Mouse (Mus musculus): Measurements from ENCODE around the gene Msln. TPM values are rescaled to one million over a fixed set of nuclear protein-coding genes. Genes with fewer than 3 reads are reported as not detected.

Msln gene
- polyA plus RNA-seq, 1 experiment from 2014 or later = 9.4 TPM

- H3K4me3 ChIP-seq (ENCODE audit: low read depth, low read length) = no peak overlapping the region
- DNase-seq (ENCODE audit: low spot score) (no peak), ATAC-seq (ENCODE audit: low read depth) (no peak)
- 78% methylated on average over 6 of the region's 6 CpGs for WGBS
- no peaks in the 10 kb centered on the region for H3K9me3 ChIP-seq (ENCODE audit: control insufficient read depth, low read length)
- H3K4me1 ChIP-seq (ENCODE audit: control insufficient read depth, insufficient read depth, low read length) = peaks cover 14% of the 10 kb centered on the region
- no peak overlapping the region for H3K4me2 ChIP-seq (ENCODE audit: low read depth, low read length)
- no peaks in the 10 kb centered on the region for H3K27me3 ChIP-seq (replicated peaks; ENCODE audit: control insufficient read depth, insufficient read depth, low read length)
- H3K27ac ChIP-seq (replicated peaks; ENCODE audit: low read depth, low read length) = no peak overlapping the region
- H3K9ac ChIP-seq (ENCODE audit: low read depth, low read length) = no peak overlapping the region
- peaks cover 50% of the 10 kb centered on the region for H3K36me3 ChIP-seq (ENCODE audit: control insufficient read depth, insufficient read depth, low read length)
Measured at GRCm38 (mm10) chr17:25781339-25781738, 27.2 kb upstream of the Msln start.

- Histone ChIP-seq H3K36me3 (ENCODE audit: control insufficient read depth, insufficient read depth, low read length) (peaks cover 38% of the 10 kb centered on the region), H3K4me1 (ENCODE audit: control insufficient read depth, insufficient read depth, low read length) (0 out of 2 replicates have a peak, but pooled peaks cover 3% of the 10 kb centered on the region), H3K4me3 (ENCODE audit: low read depth, low read length) (no peak overlapping the region), H3K4me2 (ENCODE audit: low read depth, low read length) (no peak overlapping the region), H3K27ac (replicated peaks; ENCODE audit: low read depth, low read length) (no peak overlapping the region), H3K9me3 (ENCODE audit: control insufficient read depth, low read length) (no peaks in the 10 kb centered on the region), H3K27me3 (replicated peaks; ENCODE audit: control insufficient read depth, insufficient read depth, low read length) (no peaks in the 10 kb centered on the region), H3K9ac (ENCODE audit: low read depth, low read length) (no peak overlapping the region)
- no peak for ATAC-seq (ENCODE audit: low read depth)
- DNase-seq (ENCODE audit: low spot score) = no peak
- WGBS = 90% methylated on average over 5 of the region's 5 CpGs
Measured at GRCm38 (mm10) chr17:25777948-25778347, 23.8 kb upstream of the Msln start.

- WGBS = 76% methylated on average over 10 of the region's 10 CpGs
- 0 out of 2 replicates have a peak, but pooled peaks cover 3% of the 10 kb centered on the region for H3K4me1 ChIP-seq (ENCODE audit: control insufficient read depth, insufficient read depth, low read length)
- H3K4me2 ChIP-seq (ENCODE audit: low read depth, low read length) = no peak overlapping the region
- no peaks in the 10 kb centered on the region for H3K27me3 ChIP-seq (replicated peaks; ENCODE audit: control insufficient read depth, insufficient read depth, low read length)
- no peak overlapping the region for H3K9ac ChIP-seq (ENCODE audit: low read depth, low read length)
- no peak overlapping the region for H3K4me3 ChIP-seq (ENCODE audit: low read depth, low read length)
- H3K27ac ChIP-seq (replicated peaks; ENCODE audit: low read depth, low read length) = no peak overlapping the region
- H3K36me3 ChIP-seq (ENCODE audit: control insufficient read depth, insufficient read depth, low read length) = peaks cover 15% of the 10 kb centered on the region
- ATAC-seq (ENCODE audit: low read depth) (no peak), DNase-seq (ENCODE audit: low spot score) (no peak)
- H3K9me3 ChIP-seq (ENCODE audit: control insufficient read depth, low read length) = no peaks in the 10 kb centered on the region
Measured at GRCm38 (mm10) chr17:25775318-25776062, 21.3 kb upstream of the Msln start.

- DNase-seq (ENCODE audit: low spot score) = peak; percentile 98
- 0 out of 2 replicates have a peak, but pooled peaks cover 5% of the 10 kb centered on the region for H3K36me3 ChIP-seq (ENCODE audit: control insufficient read depth, insufficient read depth, low read length)
- ATAC-seq (ENCODE audit: low read depth) = peak; percentile 89
- peak within 1 kb of the TSS; percentile 87 for H3K9ac ChIP-seq (ENCODE audit: low read depth, low read length)
- under 1% methylated on average over 36 of the region's 37 CpGs for WGBS
- peak within 1 kb of the TSS; percentile 73 for H3K4me3 ChIP-seq (ENCODE audit: low read depth, low read length)
- H3K4me1 ChIP-seq (ENCODE audit: control insufficient read depth, insufficient read depth, low read length) = 0 out of 2 replicates have a peak, but pooled peaks cover 3% of the 10 kb centered on the region
- H3K27ac ChIP-seq (replicated peaks; ENCODE audit: low read depth, low read length) = no peak within 1 kb of the TSS
- no peaks in the 10 kb centered on the region for H3K9me3 ChIP-seq (ENCODE audit: control insufficient read depth, low read length)
- H3K4me2 ChIP-seq (ENCODE audit: low read depth, low read length) = peak within 1 kb of the TSS; percentile 89
- no peaks in the 10 kb centered on the region for H3K27me3 ChIP-seq (replicated peaks; ENCODE audit: control insufficient read depth, insufficient read depth, low read length)
Measured at GRCm38 (mm10) chr17:25773549-25774120, 19.5 kb upstream of the Msln start, which contains the start of gene Narfl. Gene Narfl, plus strand, starts transcription at chr17:25773776.

GRCm38 (mm10) chr17:25769331-25769730 is 15.2 kb upstream of the Msln start:
- Histone ChIP-seq H3K9ac (ENCODE audit: low read depth, low read length) (no peak overlapping the region), H3K4me1 (ENCODE audit: control insufficient read depth, insufficient read depth, low read length) (0 out of 2 replicates have a peak, but pooled peaks cover 3% of the 10 kb centered on the region), H3K4me2 (ENCODE audit: low read depth, low read length) (no peak overlapping the region), H3K27me3 (replicated peaks; ENCODE audit: control insufficient read depth, insufficient read depth, low read length) (no peaks in the 10 kb centered on the region), H3K4me3 (ENCODE audit: low read depth, low read length) (no peak overlapping the region), H3K9me3 (ENCODE audit: control insufficient read depth, low read length) (no peaks in the 10 kb centered on the region), H3K27ac (replicated peaks; ENCODE audit: low read depth, low read length) (no peak overlapping the region), H3K36me3 (ENCODE audit: control insufficient read depth, insufficient read depth, low read length) (no peaks in the 10 kb centered on the region)
- DNase-seq (ENCODE audit: low spot score) (peak; percentile 39), ATAC-seq (ENCODE audit: low read depth) (0 out of 2 replicates have a peak, but pooled peaks have one; percentile 10)
- 38% methylated on average over 9 of the region's 9 CpGs for WGBS

- no peaks in the 10 kb centered on the region for H3K4me1 ChIP-seq (ENCODE audit: control insufficient read depth, insufficient read depth, low read length)
- WGBS = 35% methylated on average over 4 of the region's 5 CpGs
- H3K4me2 ChIP-seq (ENCODE audit: low read depth, low read length) = no peak overlapping the region
- H3K9ac ChIP-seq (ENCODE audit: low read depth, low read length) = no peak overlapping the region
- H3K36me3 ChIP-seq (ENCODE audit: control insufficient read depth, insufficient read depth, low read length) = no peaks in the 10 kb centered on the region
- no peak overlapping the region for H3K27ac ChIP-seq (replicated peaks; ENCODE audit: low read depth, low read length)
- peak; percentile 72 for ATAC-seq (ENCODE audit: low read depth)
- no peaks in the 10 kb centered on the region for H3K27me3 ChIP-seq (replicated peaks; ENCODE audit: control insufficient read depth, insufficient read depth, low read length)
- no peaks in the 10 kb centered on the region for H3K9me3 ChIP-seq (ENCODE audit: control insufficient read depth, low read length)
- H3K4me3 ChIP-seq (ENCODE audit: low read depth, low read length) = no peak overlapping the region
- DNase-seq (ENCODE audit: low spot score) = peak; percentile 86
Measured at GRCm38 (mm10) chr17:25765886-25766285, 11.7 kb upstream of the Msln start.

GRCm38 (mm10) chr17:25762591-25762990 is 8.4 kb upstream of the Msln start:
- ATAC-seq (ENCODE audit: low read depth) (no peak), DNase-seq (ENCODE audit: low spot score) (no peak)
- no peak overlapping the region for H3K9ac ChIP-seq (ENCODE audit: low read depth, low read length)
- no peaks in the 10 kb centered on the region for H3K36me3 ChIP-seq (ENCODE audit: control insufficient read depth, insufficient read depth, low read length)
- H3K27me3 ChIP-seq (replicated peaks; ENCODE audit: control insufficient read depth, insufficient read depth, low read length) = no peaks in the 10 kb centered on the region
- WGBS = 38% methylated on average over 3 of the region's 3 CpGs
- no peaks in the 10 kb centered on the region for H3K4me1 ChIP-seq (ENCODE audit: control insufficient read depth, insufficient read depth, low read length)
- H3K4me2 ChIP-seq (ENCODE audit: low read depth, low read length) = no peak overlapping the region
- H3K4me3 ChIP-seq (ENCODE audit: low read depth, low read length) = no peak overlapping the region
- H3K27ac ChIP-seq (replicated peaks; ENCODE audit: low read depth, low read length) = no peak overlapping the region
- no peaks in the 10 kb centered on the region for H3K9me3 ChIP-seq (ENCODE audit: control insufficient read depth, low read length)

- Histone ChIP-seq H3K4me2 (ENCODE audit: low read depth, low read length) (no peak overlapping the region), H3K27me3 (replicated peaks; ENCODE audit: control insufficient read depth, insufficient read depth, low read length) (no peaks in the 10 kb centered on the region), H3K27ac (replicated peaks; ENCODE audit: low read depth, low read length) (no peak overlapping the region), H3K4me1 (ENCODE audit: control insufficient read depth, insufficient read depth, low read length) (no peaks in the 10 kb centered on the region), H3K36me3 (ENCODE audit: control insufficient read depth, insufficient read depth, low read length) (no peaks in the 10 kb centered on the region), H3K4me3 (ENCODE audit: low read depth, low read length) (no peak overlapping the region), H3K9ac (ENCODE audit: low read depth, low read length) (no peak overlapping the region), H3K9me3 (ENCODE audit: control insufficient read depth, low read length) (no peaks in the 10 kb centered on the region)
- ATAC-seq (ENCODE audit: low read depth) (no peak; the same call in 1 of the 2 replicates), DNase-seq (ENCODE audit: low spot score) (peak; percentile 42)
- 29% methylated on average over 4 of the region's 4 CpGs for WGBS
Measured at GRCm38 (mm10) chr17:25761561-25761970, 7.4 kb upstream of the Msln start.

All from embryonic facial prominence, embryonic 14.5 days (tissue).